Mouse (Mus musculus): ENCODE measurements around the gene Atp5g2. TPM values are rescaled to one million over a fixed set of nuclear protein-coding genes. Genes with fewer than 3 reads are reported as not detected.
"Not testable (repeated sequence)": the region's sequence is repeated elsewhere in the genome, so short reads cannot be mapped to it uniquely, and the experiment has no call there.

Atp5g2 gene
- polyA plus RNA-seq, 1 experiment from 2014 or later = 64.9 TPM

DNA sequence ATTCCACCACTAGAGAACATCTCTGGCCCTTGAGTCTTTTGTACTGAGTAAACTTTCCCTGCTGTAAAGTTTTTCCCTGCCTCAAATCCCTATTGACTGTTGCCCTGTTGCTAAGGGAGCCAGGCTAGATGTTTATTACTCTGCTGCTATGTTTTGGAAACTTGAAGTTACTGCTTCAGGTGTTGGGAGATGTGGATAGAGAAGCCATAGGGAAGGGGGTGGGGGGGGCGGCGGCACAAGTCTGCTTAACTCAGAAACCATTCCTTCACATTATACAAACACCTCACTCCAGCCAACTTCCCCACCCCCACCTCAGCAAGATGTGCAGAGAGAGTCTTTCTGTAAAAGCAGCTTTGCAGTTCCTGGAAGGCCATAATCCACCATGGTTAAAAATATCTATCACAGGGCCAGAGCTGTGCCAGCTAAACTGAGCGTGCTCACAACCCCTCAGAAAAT, 14.2 kb downstream of the Atp5g2 start:
- Histone ChIP-seq H3K9ac (ENCODE audit: low read length) (no peak overlapping the region), H3K4me2 (ENCODE audit: low read depth) (no peak overlapping the region), H3K27ac (ENCODE audit: low read depth, low read length) (no peak overlapping the region), H3K36me3 (ENCODE audit: control insufficient read depth, insufficient read depth, low read length) (no peaks in the 10 kb centered on the region; the same call in 1 of the 2 replicates), H3K9me3 (ENCODE audit: control insufficient read depth, low read length) (no peaks in the 10 kb centered on the region), H3K4me3 (ENCODE audit: low read depth, low read length) (no peak overlapping the region), H3K4me1 (ENCODE audit: control insufficient read depth, insufficient read depth, low read length) (no peaks in the 10 kb centered on the region; the same call in 1 of the 2 replicates), H3K27me3 (ENCODE audit: control insufficient read depth, insufficient read depth, low read length) (no peaks in the 10 kb centered on the region)
- ATAC-seq (ENCODE audit: insufficient read depth, low FRiP score, low TSS enrichment) (no peak), DNase-seq (ENCODE audit: low spot score) (no peak)
- 70% methylated on average over 3 of the region's 3 CpGs for WGBS

DNA sequence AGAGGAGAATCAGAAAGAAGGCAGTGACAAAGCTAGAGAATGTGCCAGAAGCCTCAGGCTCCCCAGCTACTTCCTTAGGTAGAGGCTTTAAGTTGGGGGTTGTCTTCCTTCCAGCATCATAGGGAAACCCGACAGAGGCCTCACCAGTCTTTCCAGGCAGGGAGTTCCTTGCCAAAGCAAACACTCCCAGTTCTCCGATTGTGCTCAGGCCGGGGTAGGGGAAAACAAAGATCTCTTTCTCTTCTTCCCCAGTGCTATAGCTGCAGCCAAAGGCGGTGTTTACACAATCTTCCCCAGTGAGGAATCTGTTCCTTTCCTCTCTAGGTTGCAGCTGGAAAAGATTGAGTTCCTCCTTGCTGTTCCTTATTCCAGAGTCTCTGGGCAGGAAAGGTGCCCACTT, 15.5 kb downstream of the Atp5g2 start:
- Histone ChIP-seq H3K9me3 (ENCODE audit: control insufficient read depth, low read length) (no peaks in the 10 kb centered on the region), H3K4me3 (ENCODE audit: low read depth, low read length) (no peak overlapping the region), H3K4me1 (ENCODE audit: control insufficient read depth, insufficient read depth, low read length) (no peaks in the 10 kb centered on the region; the same call in 1 of the 2 replicates), H3K9ac (ENCODE audit: low read length) (no peak overlapping the region), H3K27ac (ENCODE audit: low read depth, low read length) (peak overlapping the region; percentile 24; the same call in 1 of the 2 replicates), H3K27me3 (ENCODE audit: control insufficient read depth, insufficient read depth, low read length) (no peaks in the 10 kb centered on the region), H3K4me2 (ENCODE audit: low read depth) (no peak overlapping the region), H3K36me3 (ENCODE audit: control insufficient read depth, insufficient read depth, low read length) (no peaks in the 10 kb centered on the region)
- ATAC-seq (ENCODE audit: insufficient read depth, low FRiP score, low TSS enrichment) (no peak), DNase-seq (ENCODE audit: low spot score) (peak; percentile 25)
- 15% methylated on average over 4 of the region's 4 CpGs for WGBS

DNA sequence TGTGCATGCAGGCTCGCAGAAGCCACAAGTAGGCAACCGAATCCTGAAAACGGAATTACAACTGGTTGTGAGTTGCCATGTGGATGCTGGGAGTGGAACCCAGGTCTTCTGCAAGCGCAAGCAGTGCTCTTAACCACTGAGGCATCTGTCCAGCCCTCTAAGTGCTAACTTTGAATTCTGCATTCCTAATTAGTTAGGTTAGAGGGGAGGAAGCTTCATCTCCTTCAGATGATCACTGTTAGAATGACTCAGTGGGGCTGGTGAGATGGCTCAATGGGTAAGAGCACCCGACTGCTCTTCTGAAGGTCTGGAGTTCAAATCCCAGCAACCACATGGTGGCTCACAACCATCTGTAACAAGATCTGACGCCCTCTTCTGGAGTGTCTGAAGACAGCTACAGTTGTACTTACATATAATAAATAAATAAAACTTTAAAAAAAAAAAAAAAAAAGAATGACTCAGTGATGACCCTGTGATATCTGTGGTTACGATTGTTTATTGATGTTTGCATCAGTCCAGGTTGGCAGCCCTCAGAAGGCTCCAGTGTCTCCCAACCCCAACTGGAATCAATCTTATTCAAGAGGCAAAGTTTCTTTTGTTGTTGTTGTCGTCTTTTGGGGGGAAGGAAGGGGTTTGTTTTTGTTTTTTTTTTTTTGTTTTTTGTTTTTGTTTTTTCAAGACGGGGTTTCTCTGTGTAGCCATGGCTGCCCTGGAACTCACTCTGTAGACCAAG, 20.1 kb downstream of the Atp5g2 start:
- not testable (repeated sequence) for ATAC-seq (ENCODE audit: insufficient read depth, low FRiP score, low TSS enrichment); H3K27me3 ChIP-seq (ENCODE audit: control insufficient read depth, insufficient read depth, low read length); H3K36me3 ChIP-seq (ENCODE audit: control insufficient read depth, insufficient read depth, low read length); DNase-seq (ENCODE audit: low spot score); H3K4me2 ChIP-seq (ENCODE audit: low read depth); H3K4me3 ChIP-seq (ENCODE audit: low read depth, low read length); H3K27ac ChIP-seq (ENCODE audit: low read depth, low read length); H3K9ac ChIP-seq (ENCODE audit: low read length); H3K9me3 ChIP-seq (ENCODE audit: control insufficient read depth, low read length); H3K4me1 ChIP-seq (ENCODE audit: control insufficient read depth, insufficient read depth, low read length)
- WGBS = 86% methylated on average over 8 of the region's 9 CpGs

DNA sequence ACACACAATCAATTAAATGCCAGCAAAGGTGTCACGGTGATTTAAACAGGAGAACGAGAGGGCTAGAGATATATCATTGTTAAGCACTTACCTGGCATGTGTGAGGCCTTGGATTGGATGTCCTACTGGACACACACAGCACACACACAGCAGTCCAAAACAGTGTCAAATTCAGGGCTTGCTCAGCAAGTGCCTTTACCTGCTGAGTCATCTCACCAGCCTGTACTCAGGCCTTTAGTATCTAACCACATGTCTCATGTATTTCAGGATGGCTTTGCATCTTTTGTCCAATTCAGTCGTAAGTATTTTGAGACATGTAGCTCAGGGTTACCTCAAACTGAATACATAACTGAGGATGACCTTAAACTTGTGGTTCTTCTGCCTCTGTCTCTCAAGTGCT, 21.0 kb downstream of the Atp5g2 start:
- no peaks in the 10 kb centered on the region for H3K9me3 ChIP-seq (ENCODE audit: control insufficient read depth, low read length)
- no peak overlapping the region for H3K4me2 ChIP-seq (ENCODE audit: low read depth)
- H3K4me1 ChIP-seq (ENCODE audit: control insufficient read depth, insufficient read depth, low read length) = no peaks in the 10 kb centered on the region
- H3K27ac ChIP-seq (ENCODE audit: low read depth, low read length) = no peak overlapping the region
- H3K36me3 ChIP-seq (ENCODE audit: control insufficient read depth, insufficient read depth, low read length) = no peaks in the 10 kb centered on the region
- H3K9ac ChIP-seq (ENCODE audit: low read length) = no peak overlapping the region
- ATAC-seq (ENCODE audit: insufficient read depth, low FRiP score, low TSS enrichment) = no peak
- no peaks in the 10 kb centered on the region for H3K27me3 ChIP-seq (ENCODE audit: control insufficient read depth, insufficient read depth, low read length)
- H3K4me3 ChIP-seq (ENCODE audit: low read depth, low read length) = no peak overlapping the region
- DNase-seq (ENCODE audit: low spot score) = no peak
- whole genome bisulfite sequencing = 86% methylated on average over 3 of the region's 3 CpGs

DNA sequence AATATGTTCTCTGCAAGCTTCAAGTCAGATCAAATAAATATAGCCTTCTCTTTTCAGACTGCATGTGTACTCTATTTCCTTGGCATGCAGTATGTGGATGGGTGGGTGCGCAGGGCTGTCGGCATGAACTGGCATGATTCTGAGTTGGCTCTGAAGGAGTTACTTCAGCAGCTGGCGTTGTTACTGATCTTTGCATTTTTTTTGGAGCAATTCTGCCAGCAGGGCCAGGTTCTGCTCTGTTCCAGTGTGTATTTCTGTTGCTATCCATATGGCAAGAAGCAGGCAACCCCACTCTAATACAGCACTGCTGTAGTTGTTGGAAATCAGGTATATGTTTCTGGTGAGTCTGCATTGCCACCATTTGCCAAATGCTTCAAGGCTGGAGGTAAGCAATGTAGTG, 36.3 kb downstream of the Atp5g2 start:
- H3K4me2 ChIP-seq (ENCODE audit: low read depth) = no peak overlapping the region
- no peak for ATAC-seq (ENCODE audit: insufficient read depth, low FRiP score, low TSS enrichment)
- 88% methylated on average over 3 of the region's 3 CpGs for WGBS
- no peaks in the 10 kb centered on the region for H3K4me1 ChIP-seq (ENCODE audit: control insufficient read depth, insufficient read depth, low read length)
- no peaks in the 10 kb centered on the region for H3K36me3 ChIP-seq (ENCODE audit: control insufficient read depth, insufficient read depth, low read length)
- no peak overlapping the region for H3K27ac ChIP-seq (ENCODE audit: low read depth, low read length)
- H3K9ac ChIP-seq (ENCODE audit: low read length) = no peak overlapping the region
- H3K4me3 ChIP-seq (ENCODE audit: low read depth, low read length) = no peak overlapping the region
- no peak for DNase-seq (ENCODE audit: low spot score)
- no peaks in the 10 kb centered on the region for H3K9me3 ChIP-seq (ENCODE audit: control insufficient read depth, low read length)
- H3K27me3 ChIP-seq (ENCODE audit: control insufficient read depth, insufficient read depth, low read length) = no peaks in the 10 kb centered on the region

DNA sequence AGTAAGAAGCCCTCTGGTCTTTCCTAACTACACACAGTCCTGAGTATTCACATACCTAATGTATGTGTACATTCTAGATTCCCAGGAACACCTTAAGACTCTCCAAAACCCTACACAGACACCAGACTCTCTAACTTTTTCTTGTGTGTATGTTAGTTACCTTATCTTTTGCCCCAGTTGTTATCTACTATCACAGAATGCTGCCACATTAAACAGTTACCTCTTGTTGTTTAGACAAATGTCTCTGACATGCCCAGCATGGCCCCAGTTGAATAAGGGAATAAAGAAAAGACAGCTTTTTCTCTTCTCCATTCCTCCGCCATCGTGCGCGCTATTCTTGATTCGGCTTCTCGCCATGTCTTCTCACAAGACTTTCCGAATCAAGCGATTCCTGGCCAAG, 37.5 kb downstream of the Atp5g2 start:
- H3K27ac ChIP-seq (ENCODE audit: low read depth, low read length) = no peak overlapping the region
- no peak for DNase-seq (ENCODE audit: low spot score)

DNA sequence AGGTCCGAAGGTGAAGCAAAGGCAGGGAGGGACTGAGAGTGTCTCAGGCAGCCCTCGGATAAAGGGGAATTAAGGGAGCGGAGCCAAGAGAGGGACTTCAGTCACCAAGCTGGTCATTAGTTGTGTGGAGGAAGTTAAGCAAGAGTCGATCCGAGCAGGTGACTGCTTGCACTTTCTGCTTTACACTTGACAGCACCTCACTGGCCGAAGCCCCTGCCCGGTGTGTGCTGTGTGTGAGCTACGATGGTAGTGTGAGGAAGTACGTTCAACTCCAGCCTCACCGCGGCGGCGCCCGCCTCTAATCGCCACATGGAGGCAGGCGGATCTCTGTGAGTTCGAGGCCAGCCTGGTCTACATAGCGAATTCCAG, 46.5 kb downstream of the Atp5g2 start:
- DNase-seq (ENCODE audit: low spot score) (no peak), ATAC-seq (ENCODE audit: insufficient read depth, low FRiP score, low TSS enrichment) (no peak)
- Histone ChIP-seq H3K4me3 (ENCODE audit: low read depth, low read length) (peak overlapping the region; percentile 56), H3K36me3 (ENCODE audit: control insufficient read depth, insufficient read depth, low read length) (no peaks in the 10 kb centered on the region), H3K27me3 (ENCODE audit: control insufficient read depth, insufficient read depth, low read length) (no peaks in the 10 kb centered on the region), H3K9me3 (ENCODE audit: control insufficient read depth, low read length) (no peaks in the 10 kb centered on the region), H3K4me2 (ENCODE audit: low read depth) (peak overlapping the region; percentile 85), H3K9ac (ENCODE audit: low read length) (peak overlapping the region; percentile 77), H3K4me1 (ENCODE audit: control insufficient read depth, insufficient read depth, low read length) (peaks cover 8% of the 10 kb centered on the region), H3K27ac (ENCODE audit: low read depth, low read length) (peak overlapping the region; percentile 93)
- 2% methylated on average over 18 of the region's 18 CpGs for WGBS

More for the DNA sequence above, 37.5 kb downstream of the Atp5g2 start:
- 92% methylated on average over 8 of the region's 8 CpGs for WGBS
- no peaks in the 10 kb centered on the region for H3K4me1 ChIP-seq (ENCODE audit: control insufficient read depth, insufficient read depth, low read length)
- no peak overlapping the region for H3K9ac ChIP-seq (ENCODE audit: low read length)
- H3K4me3 ChIP-seq (ENCODE audit: low read depth, low read length) = no peak overlapping the region
- H3K4me2 ChIP-seq (ENCODE audit: low read depth) = no peak overlapping the region
- H3K36me3 ChIP-seq (ENCODE audit: control insufficient read depth, insufficient read depth, low read length) = no peaks in the 10 kb centered on the region
- ATAC-seq (ENCODE audit: insufficient read depth, low FRiP score, low TSS enrichment) = no peak
- H3K27me3 ChIP-seq (ENCODE audit: control insufficient read depth, insufficient read depth, low read length) = no peaks in the 10 kb centered on the region
- H3K9me3 ChIP-seq (ENCODE audit: control insufficient read depth, low read length) = no peaks in the 10 kb centered on the region

DNA sequence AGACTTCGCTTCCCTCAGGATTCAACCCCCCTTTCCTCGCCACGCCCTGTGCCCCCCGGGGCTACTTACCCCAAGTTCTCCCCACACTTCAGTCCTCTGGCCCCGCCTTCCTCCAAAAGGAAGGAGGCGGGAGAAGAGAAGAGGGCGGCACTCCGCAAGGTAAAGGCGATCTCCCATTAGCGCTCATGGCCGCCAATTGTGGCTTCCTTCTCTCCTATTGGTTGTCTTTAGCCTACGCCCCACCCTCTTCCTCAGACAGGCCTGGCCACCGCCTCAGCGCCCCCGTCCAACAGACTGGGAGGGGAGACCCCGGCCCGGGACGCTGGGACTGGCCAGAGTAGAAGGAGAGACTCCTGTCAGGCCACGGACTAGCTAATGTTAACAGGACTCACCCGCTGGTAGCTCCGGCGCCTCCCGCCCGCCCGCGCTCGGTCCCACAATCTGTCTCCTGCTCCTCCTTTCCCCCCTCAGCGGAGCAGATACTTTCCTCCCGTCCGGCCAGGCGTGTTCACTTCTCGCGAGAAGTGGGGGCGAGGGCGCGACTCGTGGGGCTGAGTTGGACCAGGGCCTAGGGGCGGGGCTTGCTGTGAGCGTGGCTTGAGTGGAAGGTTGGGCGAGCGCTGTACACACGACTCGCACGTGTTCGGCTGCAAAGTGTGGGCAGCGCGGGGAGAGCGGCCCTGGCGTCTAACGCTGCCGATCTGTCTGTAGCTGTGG, 47.0 kb downstream of the Atp5g2 start, which contains the start of the genes Gm28047 and Atf7:
Gene Gm28047 (minus strand): TSS at position 98 of the 717 bp plus-strand sequence.
Gene Atf7 (minus strand): TSS at position 495 of the 717 bp plus-strand sequence.
- peak; percentile 99 for ATAC-seq (ENCODE audit: insufficient read depth, low FRiP score, low TSS enrichment)
- Histone ChIP-seq H3K36me3 (ENCODE audit: control insufficient read depth, insufficient read depth, low read length) (no peaks in the 10 kb centered on the region), H3K4me2 (ENCODE audit: low read depth) (peak within 1 kb of the TSS; percentile 85), H3K9ac (ENCODE audit: low read length) (peak within 1 kb of the TSS; percentile 77), H3K4me1 (ENCODE audit: control insufficient read depth, insufficient read depth, low read length) (peaks cover 8% of the 10 kb centered on the region), H3K27ac (ENCODE audit: low read depth, low read length) (peak within 1 kb of the TSS; percentile 93), H3K9me3 (ENCODE audit: control insufficient read depth, low read length) (no peaks in the 10 kb centered on the region), H3K4me3 (ENCODE audit: low read depth, low read length) (peak within 1 kb of the TSS; percentile 56), H3K27me3 (ENCODE audit: control insufficient read depth, insufficient read depth, low read length) (no peaks in the 10 kb centered on the region)
- peak; percentile 99 for DNase-seq (ENCODE audit: low spot score)
- WGBS = under 1% methylated on average over 49 of the region's 51 CpGs

Measured in neural tube, embryonic 11.5 days (tissue).